Mouse (Mus musculus): Measurements from ENCODE around the gene Slc12a7.

DNA sequence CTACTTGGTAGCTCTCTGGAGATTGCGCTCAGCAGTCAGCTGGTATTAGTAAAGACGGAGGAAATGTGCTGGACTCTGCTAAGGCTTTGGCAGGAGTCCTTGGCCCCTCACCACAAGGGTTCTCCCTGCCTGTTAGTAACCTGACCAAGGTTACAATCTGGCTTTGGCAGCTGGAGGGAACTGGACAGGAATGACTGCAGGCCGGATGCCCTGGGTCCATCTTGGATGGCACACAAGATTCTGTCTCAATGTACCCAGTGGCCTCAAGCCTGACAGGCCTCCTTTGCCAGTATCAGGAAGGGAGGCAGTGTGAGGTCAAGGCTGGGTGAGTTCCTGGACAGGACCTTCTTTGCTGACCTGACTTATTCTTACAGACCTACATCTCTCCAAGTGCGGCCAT is 59.3 kb downstream of the Slc12a7 start:
- no peak for TF ChIP-seq POLR2A (IDR thresholded peaks at IDR 0.05; ENCODE audit: control insufficient read depth in 1 of 2, insufficient read depth in 1 of 2, low read depth in 1 of 2, low read length in 2 of 2, poor library complexity in 1 of 2)
- TF ChIP-seq TAL1 (IDR thresholded peaks at IDR 0.05; ENCODE audit: low read length): no peak
- TF ChIP-seq ETS1 (IDR thresholded peaks at IDR 0.05; ENCODE audit: low read depth, low read length): no peak
- no peak for TF ChIP-seq ZNF384 (IDR thresholded peaks at IDR 0.05; ENCODE audit: low read depth, low read length)
- no peak for TF ChIP-seq CTCF (IDR thresholded peaks at IDR 0.05 in 2 of 3, conservative IDR thresholded peaks at IDR 0.05 in 1 of 3; ENCODE audit: control insufficient read depth in 1 of 3, insufficient read depth in 1 of 3, low read depth in 2 of 3, low read length in 3 of 3, poor library complexity in 1 of 3, severe bottlenecking in 1 of 3)
- TF ChIP-seq ELF1 (IDR thresholded peaks at IDR 0.05; ENCODE audit: low read depth, low read length): no peak
- TF ChIP-seq USF2 (IDR thresholded peaks at IDR 0.05; ENCODE audit: borderline replicate concordance in 1 of 2, insufficient read depth in 1 of 2, low read depth in 1 of 2, low read length in 2 of 2): no peak
- no peak for TF ChIP-seq POLR2AphosphoS2 (IDR thresholded peaks at IDR 0.05; ENCODE audit: low read length)
- no peak for TF ChIP-seq NRF1 (IDR thresholded peaks at IDR 0.05; ENCODE audit: insufficient read depth, low read depth, low read length, poor library complexity, severe bottlenecking)
- no peak for TF ChIP-seq MAX (IDR thresholded peaks at IDR 0.05; ENCODE audit: low read length)
- no peak for TF ChIP-seq EP300 (IDR thresholded peaks at IDR 0.05; ENCODE audit: low read depth in 1 of 2, low read length in 2 of 2)
- no peak for TF ChIP-seq MYC (IDR thresholded peaks at IDR 0.05; ENCODE audit: low read depth, low read length)
- TF ChIP-seq UBTF (IDR thresholded peaks at IDR 0.05; ENCODE audit: borderline replicate concordance, insufficient read depth, low read depth, low read length): no peak

Measured in MEL (cell line).